Mouse (Mus musculus) brain, embryonic 18.5 days (tissue): ENCODE measurements at regions not wholly inside any gene's neighbourhood (a gene's known extent, or its start where the extent isn't known, plus 50 kb on each side); places are given as distances from the start of the nearest gene placed in this dataset.
"Not testable (repeated sequence)": the region's sequence is repeated elsewhere in the genome, so short reads cannot be mapped to it uniquely, and the experiment has no call there.

Experiments used
- DNase-seq: peaks from one replicate; pipeline ENCODE4 v3.0.0-alpha.2; 2012; ENCODE audit warnings: low read depth, low spot score

- DNase-seq, result no peak
These were observed 469.2 kb downstream of the Epha7 start for GRCm38 (mm10) chr4:29282169-29282568.

DNA sequence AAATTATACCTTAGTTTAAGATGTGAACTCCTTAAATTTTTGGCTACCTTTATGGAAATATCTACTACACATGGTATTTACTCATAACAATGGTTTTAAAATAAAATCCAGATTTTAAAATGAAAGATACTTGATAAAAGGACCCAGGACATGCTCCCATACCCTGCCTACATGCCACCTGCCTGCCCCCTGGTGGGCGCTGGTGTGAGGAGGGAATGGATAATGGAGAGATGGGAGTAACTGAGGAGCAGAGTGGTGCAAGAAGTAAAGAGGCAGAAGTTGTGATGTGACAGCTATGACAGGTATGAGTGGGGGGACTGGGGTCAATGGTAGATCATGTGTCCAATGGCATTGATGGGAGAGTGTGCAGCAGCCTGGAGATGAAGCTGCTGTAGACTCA is 488.4 kb downstream of the Epha7 start:
- no peak for DNase-seq

- DNase-seq, result no peak
These were observed 491.0 kb downstream of the Epha7 start for GRCm38 (mm10) chr4:29303951-29304350.

GRCm38 (mm10) chr4:29307245-29307644 is 494.3 kb downstream of the Epha7 start:
- DNase-seq, result no peak

DNA sequence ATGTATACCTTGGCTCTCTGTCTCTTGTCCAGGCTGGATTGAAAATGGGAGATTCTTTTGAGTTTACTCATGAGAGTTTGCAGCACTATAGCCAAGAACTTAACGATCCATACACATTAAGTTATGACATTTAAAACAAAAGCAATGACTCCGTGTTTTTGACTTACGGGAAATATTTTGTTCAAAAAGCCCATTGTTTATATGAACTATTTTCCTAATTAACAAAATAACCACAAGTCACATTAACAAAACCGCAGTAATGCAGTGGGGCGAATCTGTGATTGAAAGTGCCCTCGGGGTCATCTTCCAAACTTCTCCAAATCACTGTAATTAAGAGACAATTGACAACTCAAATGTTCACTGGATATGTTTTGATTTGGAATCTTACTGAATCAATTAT is 511.0 kb downstream of the Epha7 start:
- DNase-seq, result no peak

DNA sequence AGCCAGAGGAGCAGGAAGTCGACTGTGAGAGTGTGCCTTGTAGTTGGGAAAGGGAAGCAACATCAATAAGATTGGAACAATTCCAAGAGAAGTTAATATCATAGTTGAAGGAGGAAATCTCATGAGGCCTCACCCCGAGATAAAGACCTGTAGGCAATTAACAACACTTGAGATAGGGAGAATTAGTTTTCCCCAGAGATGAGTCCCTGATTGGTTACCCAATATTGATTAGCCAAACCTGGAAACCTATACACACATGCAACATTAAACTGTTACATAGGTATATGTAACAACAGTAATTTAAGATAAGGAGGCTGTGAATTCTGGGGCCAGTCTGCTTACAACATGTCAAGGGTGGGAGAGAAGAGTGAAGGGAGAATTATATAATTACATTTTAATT is 516.2 kb downstream of the Epha7 start:
- DNase-seq, result no peak

DNA sequence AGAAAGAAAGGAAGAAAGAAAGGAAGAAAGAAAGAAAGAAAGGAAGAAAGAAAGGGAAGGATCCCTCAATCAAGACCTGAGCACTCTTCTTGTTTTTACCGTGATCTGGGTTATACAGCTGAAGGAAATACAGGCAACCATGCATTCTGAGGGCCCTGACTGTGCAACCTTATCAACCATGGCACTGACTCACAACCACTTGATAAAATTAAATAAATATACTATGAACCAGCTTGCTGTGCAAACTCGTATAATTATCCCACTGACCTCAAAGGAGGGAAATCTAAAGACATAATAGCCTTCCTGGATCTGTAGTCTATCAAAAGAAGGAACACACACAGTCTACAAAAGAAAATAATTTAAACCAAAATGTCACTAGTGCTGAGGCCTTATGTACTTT is 518.8 kb downstream of the Epha7 start:
- no peak for DNase-seq

- DNase-seq, result no peak
These were observed 524.3 kb downstream of the Epha7 start for GRCm38 (mm10) chr4:29337245-29337644.

- no peak for DNase-seq
These were observed 549.3 kb downstream of the Epha7 start for GRCm38 (mm10) chr4:29362191-29362590.

- no peak for DNase-seq
These were observed 576.4 kb downstream of the Epha7 start for GRCm38 (mm10) chr4:29389282-29389681.

DNA sequence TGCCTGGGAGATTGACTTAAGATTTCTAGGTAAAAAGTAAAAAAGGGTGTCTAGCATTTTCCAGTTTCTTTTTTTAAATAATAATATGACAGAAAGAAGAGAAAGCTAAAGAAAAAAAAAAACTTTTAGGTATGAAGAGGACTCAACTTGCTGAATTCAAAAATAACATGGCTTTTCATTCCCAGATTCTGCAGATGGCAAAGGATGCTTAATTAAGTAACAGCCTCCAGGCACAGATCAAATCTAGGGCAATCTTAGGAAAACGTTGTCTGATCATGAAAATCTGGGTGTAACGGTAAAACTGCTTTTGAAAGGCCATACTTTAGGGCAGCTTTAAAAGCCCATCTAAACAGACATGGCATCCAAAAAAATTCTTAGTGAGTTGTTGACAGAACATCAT is 577.4 kb downstream of the Epha7 start:
- no peak for DNase-seq

DNA sequence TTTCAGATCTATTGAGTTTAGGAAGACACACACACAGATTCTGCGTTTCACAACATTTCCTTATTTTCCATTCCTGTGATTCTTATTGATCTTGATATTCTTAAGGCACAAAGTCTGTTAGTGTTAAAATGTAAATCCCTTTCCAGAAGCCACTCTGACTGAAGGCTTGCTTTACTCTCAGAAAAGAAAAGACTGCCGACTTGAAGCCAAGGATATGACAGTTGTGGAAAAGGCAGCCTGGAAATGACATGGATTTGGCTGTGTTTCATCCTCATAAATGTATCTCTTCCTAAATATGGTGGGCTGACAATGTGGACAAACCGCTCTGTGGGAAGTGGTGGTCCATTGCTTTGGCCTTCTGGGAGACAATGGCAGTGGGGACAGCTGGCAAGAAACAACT is 589.2 kb downstream of the Epha7 start:
- no peak for DNase-seq

DNA sequence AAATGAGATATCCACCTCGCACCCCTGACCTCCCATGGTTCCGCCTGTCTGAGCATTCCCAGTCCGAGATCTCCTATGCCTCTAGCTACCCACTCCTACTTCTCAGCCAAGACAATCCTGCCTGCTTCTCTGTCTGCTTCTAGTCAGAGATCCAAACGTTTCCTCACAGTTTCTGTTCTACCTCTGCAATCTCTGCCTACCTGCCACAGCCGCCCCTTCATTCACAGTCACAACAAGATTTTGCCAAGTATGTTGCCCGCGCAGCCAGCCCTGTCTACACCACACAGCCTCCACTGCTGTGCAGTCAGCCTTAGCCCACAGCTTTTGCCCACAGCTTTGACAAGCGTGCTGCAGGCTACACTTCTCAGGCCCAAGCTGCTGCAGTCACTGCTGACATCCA is 601.7 kb downstream of the Epha7 start:
- no peak for DNase-seq

GRCm38 (mm10) chr4:29420198-29420792 is 607.4 kb downstream of the Epha7 start:
- no peak for DNase-seq

GRCm38 (mm10) chr4:29431493-29431892 is 618.6 kb downstream of the Epha7 start:
- not testable (repeated sequence) for DNase-seq

GRCm38 (mm10) chr4:29463329-29463728 is 650.4 kb downstream of the Epha7 start:
- DNase-seq, result no peak

GRCm38 (mm10) chr4:29466315-29466714 is 653.4 kb downstream of the Epha7 start:
- DNase-seq, result no peak

GRCm38 (mm10) chr4:29480384-29481092 is 667.6 kb downstream of the Epha7 start:
- DNase-seq, result no peak

- DNase-seq, result no peak
These were observed 668.3 kb downstream of the Epha7 start for GRCm38 (mm10) chr4:29481093-29481715.

- DNase-seq, result no peak
These were observed 669.5 kb downstream of the Epha7 start for GRCm38 (mm10) chr4:29482407-29482806.

- no peak for DNase-seq
These were observed 687.9 kb downstream of the Epha7 start for GRCm38 (mm10) chr4:29500844-29501243.

DNA sequence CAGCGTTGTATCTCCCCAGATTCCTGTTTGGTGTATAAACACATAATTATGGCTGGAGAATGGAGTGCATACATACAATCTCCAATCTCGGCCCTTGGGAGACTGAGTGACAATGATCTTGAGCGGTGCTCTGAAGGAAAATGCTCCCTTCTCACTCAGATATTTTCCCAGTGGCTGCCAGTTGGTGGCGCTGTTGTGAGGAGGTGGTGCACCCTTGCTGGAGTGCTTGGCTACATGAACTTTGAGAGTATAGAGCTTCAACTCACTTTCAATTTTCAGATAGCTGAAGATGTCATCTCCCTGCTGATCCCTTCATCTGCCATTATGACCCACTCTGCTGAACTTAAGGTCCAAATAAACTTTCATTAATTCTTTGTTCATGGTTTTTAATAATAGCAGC is 712.1 kb downstream of the Epha7 start:
- DNase-seq, result no peak
